In genomic region chr6:117192678-117193077, GRCm38 (mm10) we compare ENCODE assay signal across 20 mouse cellular contexts. TPM values are rescaled to one million over a fixed set of nuclear protein-coding genes. Genes with fewer than 3 reads are reported as not detected.
A peak's percentile ranks its signal among the peaks of the same experiment; 100 is the strongest.
DNase-seq lines count a peak whose midpoint lies in the region; ATAC-seq and TF ChIP-seq lines count a peak whose summit lies in the region.
"Had no signal": no experiment of that assay in that cellular context is flagged by ENCODE, and none has a peak within 500 bp of the region (broad histone marks: within the 10 kb centered on the region; RNA-seq: fewer than 3 reads in every experiment).

No protein-coding gene starts in this region.

- H3K27ac ChIP-seq in intestine, embryonic 14.5 days (ENCODE audit: low read depth) = no peak overlapping the region
- H3K27ac ChIP-seq in intestine, postnatal 0 days (ENCODE audit: low read depth, low read length) = no peak overlapping the region
- no peak overlapping the region for H3K27ac ChIP-seq in kidney, embryonic 15.5 days
- H3K27ac ChIP-seq in kidney, embryonic 14.5 days (ENCODE audit: low read depth, low read length) = no peak overlapping the region
- H3K27ac ChIP-seq: embryonic facial prominence, embryonic 12.5 days; forebrain, embryonic 15.5 days; heart, embryonic 10.5 days; heart, embryonic 15.5 days; hindbrain, embryonic 13.5 days had no signal

- WGBS in intestine, embryonic 14.5 days = 87% methylated on average over 7 of the region's 7 CpGs
- WGBS in intestine, postnatal 0 days = 87% methylated on average over 7 of the region's 7 CpGs
- whole genome bisulfite sequencing in kidney, embryonic 15.5 days = 83% methylated on average over 7 of the region's 7 CpGs
- WGBS in kidney, embryonic 14.5 days = 81% methylated on average over 7 of the region's 7 CpGs

- no peak for TF ChIP-seq CTCF in intestine, postnatal 0 days (IDR thresholded peaks at IDR 0.05; ENCODE audit: low read depth)

- no peaks in the 10 kb centered on the region for H3K9me3 ChIP-seq in intestine, embryonic 14.5 days (ENCODE audit: control insufficient read depth, low read length)
- H3K9me3 ChIP-seq in intestine, postnatal 0 days (ENCODE audit: control insufficient read depth) = no peaks in the 10 kb centered on the region
- H3K9me3 ChIP-seq in kidney, embryonic 15.5 days (replicated peaks) = no peaks in the 10 kb centered on the region
- no peaks in the 10 kb centered on the region for H3K9me3 ChIP-seq in kidney, embryonic 14.5 days (ENCODE audit: control insufficient read depth, low read length)
- H3K9me3 ChIP-seq: embryonic facial prominence, embryonic 12.5 days; forebrain, embryonic 15.5 days; heart, embryonic 10.5 days; heart, embryonic 15.5 days; hindbrain, embryonic 13.5 days had no signal

- DNase-seq in intestine, embryonic 14.5 days (ENCODE audit: low spot score) = peak; percentile 46
- DNase-seq in kidney, postnatal 14 days = peak; percentile 52
- DNase-seq in T-cell, adult 2 months (ENCODE audit: low spot score) = no peak
- DNase-seq in layer of hippocampus, adult 11-12 months (ENCODE audit: low spot score) = no peak
- DNase-seq: adrenal gland, postnatal 14 days; cerebellum, adult 11-12 months; cerebellum, adult 9-10 months; cerebellum, postnatal 25 days; gastrocnemius, postnatal 36 days; heart, adult 18-20 months; heart, postnatal 14 days had no signal

- H3K4me1 ChIP-seq in intestine, embryonic 14.5 days (replicated peaks; ENCODE audit: control insufficient read depth, insufficient read depth, low read length) = no peaks in the 10 kb centered on the region
- H3K4me1 ChIP-seq in intestine, postnatal 0 days (replicated peaks; ENCODE audit: control insufficient read depth, insufficient read depth, low read length) = no peaks in the 10 kb centered on the region
- H3K4me1 ChIP-seq in kidney, embryonic 15.5 days = no peaks in the 10 kb centered on the region
- H3K4me1 ChIP-seq in kidney, embryonic 14.5 days (ENCODE audit: control insufficient read depth, insufficient read depth, low read length) = no peaks in the 10 kb centered on the region
- H3K4me1 ChIP-seq: embryonic facial prominence, embryonic 12.5 days; forebrain, embryonic 15.5 days; heart, embryonic 15.5 days; hindbrain, embryonic 13.5 days had no signal

- H3K9ac ChIP-seq in intestine, embryonic 14.5 days (ENCODE audit: low read length) = no peak overlapping the region
- H3K9ac ChIP-seq in intestine, postnatal 0 days (ENCODE audit: low read depth, low read length) = no peak overlapping the region
- H3K9ac ChIP-seq in kidney, embryonic 15.5 days = no peak overlapping the region
- no peak overlapping the region for H3K9ac ChIP-seq in kidney, embryonic 14.5 days (ENCODE audit: low read depth, low read length)
- H3K9ac ChIP-seq: embryonic facial prominence, embryonic 12.5 days; forebrain, embryonic 15.5 days; heart, embryonic 15.5 days; hindbrain, embryonic 13.5 days had no signal

- no peak overlapping the region for H3K4me2 ChIP-seq in intestine, embryonic 14.5 days (ENCODE audit: low read length)
- no peak overlapping the region for H3K4me2 ChIP-seq in intestine, postnatal 0 days (replicated peaks; ENCODE audit: low read depth)
- no peak overlapping the region for H3K4me2 ChIP-seq in kidney, embryonic 15.5 days
- H3K4me2 ChIP-seq in kidney, embryonic 14.5 days (replicated peaks; ENCODE audit: low read depth, low read length) = no peak overlapping the region
- H3K4me2 ChIP-seq: embryonic facial prominence, embryonic 12.5 days; forebrain, embryonic 15.5 days; heart, embryonic 15.5 days; hindbrain, embryonic 13.5 days had no signal

- H3K4me3 ChIP-seq in intestine, embryonic 14.5 days (ENCODE audit: low read depth, low read length) = no peak overlapping the region
- no peak overlapping the region for H3K4me3 ChIP-seq in intestine, postnatal 0 days (ENCODE audit: low read depth, low read length)
- no peak overlapping the region for H3K4me3 ChIP-seq in kidney, embryonic 15.5 days (replicated peaks)
- no peak overlapping the region for H3K4me3 ChIP-seq in kidney, embryonic 14.5 days (ENCODE audit: low read length)
- H3K4me3 ChIP-seq: embryonic facial prominence, embryonic 12.5 days; forebrain, embryonic 15.5 days; heart, embryonic 10.5 days; heart, embryonic 15.5 days; hindbrain, embryonic 13.5 days had no signal

- H3K36me3 ChIP-seq in intestine, embryonic 14.5 days (ENCODE audit: control insufficient read depth, insufficient read depth, low read length) = no peaks in the 10 kb centered on the region
- no peaks in the 10 kb centered on the region for H3K36me3 ChIP-seq in intestine, postnatal 0 days (ENCODE audit: control insufficient read depth, insufficient read depth)
- no peaks in the 10 kb centered on the region for H3K36me3 ChIP-seq in kidney, embryonic 15.5 days
- H3K36me3 ChIP-seq in kidney, embryonic 14.5 days (ENCODE audit: control insufficient read depth, insufficient read depth, low read length) = no peaks in the 10 kb centered on the region
- H3K36me3 ChIP-seq: embryonic facial prominence, embryonic 12.5 days; forebrain, embryonic 15.5 days; heart, embryonic 10.5 days; heart, embryonic 15.5 days; hindbrain, embryonic 13.5 days had no signal

- no peaks in the 10 kb centered on the region for H3K27me3 ChIP-seq in intestine, embryonic 14.5 days (replicated peaks; ENCODE audit: control insufficient read depth, insufficient read depth, low read length)
- no peaks in the 10 kb centered on the region for H3K27me3 ChIP-seq in intestine, postnatal 0 days (replicated peaks; ENCODE audit: control insufficient read depth, insufficient read depth, low read length)
- H3K27me3 ChIP-seq in kidney, embryonic 15.5 days = no peaks in the 10 kb centered on the region
- H3K27me3 ChIP-seq in kidney, embryonic 14.5 days (ENCODE audit: control insufficient read depth, insufficient read depth, low read length) = no peaks in the 10 kb centered on the region
- H3K27me3 ChIP-seq: CH12.LX; embryonic facial prominence, embryonic 12.5 days; forebrain, embryonic 15.5 days; hindbrain, embryonic 13.5 days had no signal

- no peak for ATAC-seq in intestine, embryonic 14.5 days (replicated peaks; ENCODE audit: low FRiP score, low TSS enrichment, low read depth)
- ATAC-seq in intestine, postnatal 0 days = no peak
- ATAC-seq in kidney, embryonic 15.5 days (replicated peaks; ENCODE audit: low FRiP score) = 0 out of 2 replicates have a peak, but pooled peaks have one; percentile 29
- ATAC-seq in kidney, embryonic 14.5 days (ENCODE audit: low FRiP score, low TSS enrichment) = no peak
- ATAC-seq: forebrain, embryonic 15.5 days had no signal

RNA-seq across cellular contexts. Expression of gene Cxcl12, which starts 24.3 kb away (rescaled TPM):
- polyA plus RNA-seq in intestine, embryonic 14.5 days (2014; fragmentation: Nextera tagmentation; extraction: Ambion mirVana) = 170 and 189 TPM in 2 replicates
- polyA plus RNA-seq in intestine, postnatal 0 days (2015; fragmentation: Nextera tagmentation; extraction: Ambion mirVana) = 57.5 and 58.0 TPM in 2 replicates
- polyA plus RNA-seq in kidney, embryonic 15.5 days (2015; fragmentation: Nextera tagmentation; extraction: Ambion mirVana) = 140 and 158 TPM in 2 replicates
- 90.7 and 109 TPM in 2 replicates for polyA plus RNA-seq in kidney, embryonic 14.5 days (2014; fragmentation: Nextera tagmentation; extraction: Ambion mirVana)

Comparison
In these comparisons a context has a peak if more than half of its experiments do, and no peak if none do; other contexts are left out.
1. DNase-seq: peak in intestine, embryonic 14.5 days (single experiment) and kidney, postnatal 14 days (single experiment); none in T-cell, adult 2 months (single experiment) and layer of hippocampus, adult 11-12 months (single experiment).